Mouse (Mus musculus): ENCODE results near the gene Them4. TPM values are rescaled to one million over a fixed set of nuclear protein-coding genes. Genes with fewer than 3 reads are reported as not detected.
"Not testable (repeated sequence)": the region's sequence is repeated elsewhere in the genome, so short reads cannot be mapped to it uniquely, and the experiment has no call there.

The Them4 gene
- 12.2 and 14.9 TPM in 2 replicates for polyA plus RNA-seq (2014; fragmentation: Nextera tagmentation; extraction: Ambion mirVana)

- H3K4me3 ChIP-seq (ENCODE audit: low read depth, low read length) = peak within 1 kb of the TSS; percentile 56
- H3K27ac ChIP-seq (replicated peaks; ENCODE audit: low read depth, low read length) = peak within 1 kb of the TSS; percentile 83
- ATAC-seq (ENCODE audit: low read depth) = peak; percentile 100
- 0 out of 2 replicates have a peak, but pooled peaks cover 3% of the 10 kb centered on the region for H3K4me1 ChIP-seq (ENCODE audit: control insufficient read depth, insufficient read depth, low read length)
- 2% methylated on average over 43 of the region's 47 CpGs for WGBS
- peak within 1 kb of the TSS; percentile 73 for H3K9ac ChIP-seq (ENCODE audit: low read depth, low read length)
- no peaks in the 10 kb centered on the region for H3K9me3 ChIP-seq (ENCODE audit: control insufficient read depth, low read length)
- DNase-seq (ENCODE audit: low spot score) = peak; percentile 98
- H3K27me3 ChIP-seq (replicated peaks; ENCODE audit: control insufficient read depth, insufficient read depth, low read length) = no peaks in the 10 kb centered on the region
- H3K36me3 ChIP-seq (ENCODE audit: control insufficient read depth, insufficient read depth, low read length) = no peaks in the 10 kb centered on the region
- peak within 1 kb of the TSS; percentile 68 for H3K4me2 ChIP-seq (ENCODE audit: low read depth, low read length)
These were observed at the start of gene Them4 for GRCm38 (mm10) chr3:94309633-94310363. Them4 (plus strand) TSS chr3:94310089.

- ATAC-seq (ENCODE audit: low read depth) = no peak
- Histone ChIP-seq H3K4me1 (ENCODE audit: control insufficient read depth, insufficient read depth, low read length) (no peaks in the 10 kb centered on the region), H3K9me3 (ENCODE audit: control insufficient read depth, low read length) (no peaks in the 10 kb centered on the region), H3K9ac (ENCODE audit: low read depth, low read length) (no peak overlapping the region), H3K27ac (replicated peaks; ENCODE audit: low read depth, low read length) (no peak overlapping the region), H3K27me3 (replicated peaks; ENCODE audit: control insufficient read depth, insufficient read depth, low read length) (no peaks in the 10 kb centered on the region), H3K36me3 (ENCODE audit: control insufficient read depth, insufficient read depth, low read length) (no peaks in the 10 kb centered on the region), H3K4me2 (ENCODE audit: low read depth, low read length) (no peak overlapping the region), H3K4me3 (ENCODE audit: low read depth, low read length) (no peak overlapping the region)
- 45% methylated on average over 6 of the region's 6 CpGs for WGBS
- peak; percentile 15 for DNase-seq (ENCODE audit: low spot score)
These were observed 49.3 kb upstream of the Them4 start for GRCm38 (mm10) chr3:94260598-94260997.

- WGBS = 80% methylated on average over 1 of the region's 1 CpGs
- H3K4me1 ChIP-seq (ENCODE audit: control insufficient read depth, insufficient read depth, low read length); DNase-seq (ENCODE audit: low spot score); H3K9me3 ChIP-seq (ENCODE audit: control insufficient read depth, low read length); H3K4me3 ChIP-seq (ENCODE audit: low read depth, low read length); H3K9ac ChIP-seq (ENCODE audit: low read depth, low read length); H3K4me2 ChIP-seq (ENCODE audit: low read depth, low read length); H3K27ac ChIP-seq (replicated peaks; ENCODE audit: low read depth, low read length); ATAC-seq (ENCODE audit: low read depth); H3K36me3 ChIP-seq (ENCODE audit: control insufficient read depth, insufficient read depth, low read length); H3K27me3 ChIP-seq (replicated peaks; ENCODE audit: control insufficient read depth, insufficient read depth, low read length): not testable (repeated sequence)
These were observed 46.2 kb upstream of the Them4 start, which contains the start of gene Gm4778 for GRCm38 (mm10) chr3:94263736-94264135. Gm4778 (plus strand) TSS chr3:94264036.

- Histone ChIP-seq H3K9ac (ENCODE audit: low read depth, low read length) (no peak overlapping the region), H3K4me2 (ENCODE audit: low read depth, low read length) (no peak overlapping the region), H3K4me3 (ENCODE audit: low read depth, low read length) (no peak overlapping the region), H3K9me3 (ENCODE audit: control insufficient read depth, low read length) (no peaks in the 10 kb centered on the region), H3K27me3 (replicated peaks; ENCODE audit: control insufficient read depth, insufficient read depth, low read length) (no peaks in the 10 kb centered on the region), H3K4me1 (ENCODE audit: control insufficient read depth, insufficient read depth, low read length) (no peaks in the 10 kb centered on the region), H3K36me3 (ENCODE audit: control insufficient read depth, insufficient read depth, low read length) (no peaks in the 10 kb centered on the region), H3K27ac (replicated peaks; ENCODE audit: low read depth, low read length) (no peak overlapping the region)
- 85% methylated on average over 6 of the region's 11 CpGs for WGBS
- ATAC-seq (ENCODE audit: low read depth) (no peak), DNase-seq (ENCODE audit: low spot score) (no peak)
These were observed 33.9 kb upstream of the Them4 start for GRCm38 (mm10) chr3:94275991-94276390.

- Histone ChIP-seq H3K4me3 (ENCODE audit: low read depth, low read length) (no peak overlapping the region), H3K9ac (ENCODE audit: low read depth, low read length) (no peak overlapping the region), H3K4me2 (ENCODE audit: low read depth, low read length) (no peak overlapping the region), H3K9me3 (ENCODE audit: control insufficient read depth, low read length) (no peaks in the 10 kb centered on the region), H3K36me3 (ENCODE audit: control insufficient read depth, insufficient read depth, low read length) (no peaks in the 10 kb centered on the region), H3K27ac (replicated peaks; ENCODE audit: low read depth, low read length) (no peak overlapping the region), H3K4me1 (ENCODE audit: control insufficient read depth, insufficient read depth, low read length) (0 out of 2 replicates have a peak, but pooled peaks cover 3% of the 10 kb centered on the region), H3K27me3 (replicated peaks; ENCODE audit: control insufficient read depth, insufficient read depth, low read length) (no peaks in the 10 kb centered on the region)
- DNase-seq (ENCODE audit: low spot score) = no peak
- WGBS = 84% methylated on average over 1 of the region's 1 CpGs
- no peak for ATAC-seq (ENCODE audit: low read depth)
These were observed 4.4 kb upstream of the Them4 start for GRCm38 (mm10) chr3:94305457-94305856.

GRCm38 (mm10) chr3:94306975-94307374 is 2.9 kb upstream of the Them4 start:
- H3K36me3 ChIP-seq (ENCODE audit: control insufficient read depth, insufficient read depth, low read length) = no peaks in the 10 kb centered on the region
- ATAC-seq (ENCODE audit: low read depth) (no peak), DNase-seq (ENCODE audit: low spot score) (no peak)
- no peak overlapping the region for H3K9ac ChIP-seq (ENCODE audit: low read depth, low read length)
- no peaks in the 10 kb centered on the region for H3K9me3 ChIP-seq (ENCODE audit: control insufficient read depth, low read length)
- no peak overlapping the region for H3K4me2 ChIP-seq (ENCODE audit: low read depth, low read length)
- no peak overlapping the region for H3K4me3 ChIP-seq (ENCODE audit: low read depth, low read length)
- no peaks in the 10 kb centered on the region for H3K27me3 ChIP-seq (replicated peaks; ENCODE audit: control insufficient read depth, insufficient read depth, low read length)
- H3K4me1 ChIP-seq (ENCODE audit: control insufficient read depth, insufficient read depth, low read length) = 0 out of 2 replicates have a peak, but pooled peaks cover 3% of the 10 kb centered on the region
- no peak overlapping the region for H3K27ac ChIP-seq (replicated peaks; ENCODE audit: low read depth, low read length)

- H3K4me1 ChIP-seq (ENCODE audit: control insufficient read depth, insufficient read depth, low read length) = 0 out of 2 replicates have a peak, but pooled peaks cover 3% of the 10 kb centered on the region
- H3K27me3 ChIP-seq (replicated peaks; ENCODE audit: control insufficient read depth, insufficient read depth, low read length) = no peaks in the 10 kb centered on the region
- peak overlapping the region; percentile 56 for H3K4me3 ChIP-seq (ENCODE audit: low read depth, low read length)
- ATAC-seq (ENCODE audit: low read depth) = no peak
- DNase-seq (ENCODE audit: low spot score) = no peak
- 44% methylated on average over 7 of the region's 7 CpGs for WGBS
- no peaks in the 10 kb centered on the region for H3K36me3 ChIP-seq (ENCODE audit: control insufficient read depth, insufficient read depth, low read length)
- H3K9me3 ChIP-seq (ENCODE audit: control insufficient read depth, low read length) = no peaks in the 10 kb centered on the region
- peak overlapping the region; percentile 73 for H3K9ac ChIP-seq (ENCODE audit: low read depth, low read length)
- peak overlapping the region; percentile 68 for H3K4me2 ChIP-seq (ENCODE audit: low read depth, low read length)
- peak overlapping the region; percentile 83 for H3K27ac ChIP-seq (replicated peaks; ENCODE audit: low read depth, low read length)
These were observed 602 bp downstream of the Them4 start for GRCm38 (mm10) chr3:94310491-94310890.

GRCm38 (mm10) chr3:94310911-94311310 is 1.0 kb downstream of the Them4 start:
- Histone ChIP-seq H3K27ac (replicated peaks; ENCODE audit: low read depth, low read length) (no peak overlapping the region), H3K4me2 (ENCODE audit: low read depth, low read length) (peak overlapping the region; percentile 68)

GRCm38 (mm10) chr3:94311376-94311775 is 1.5 kb downstream of the Them4 start:
- DNase-seq (ENCODE audit: low spot score) (no peak), ATAC-seq (ENCODE audit: low read depth) (no peak)
- Histone ChIP-seq H3K27me3 (replicated peaks; ENCODE audit: control insufficient read depth, insufficient read depth, low read length) (no peaks in the 10 kb centered on the region), H3K9me3 (ENCODE audit: control insufficient read depth, low read length) (no peaks in the 10 kb centered on the region), H3K4me3 (ENCODE audit: low read depth, low read length) (no peak overlapping the region), H3K4me1 (ENCODE audit: control insufficient read depth, insufficient read depth, low read length) (0 out of 2 replicates have a peak, but pooled peaks cover 3% of the 10 kb centered on the region), H3K9ac (ENCODE audit: low read depth, low read length) (no peak overlapping the region), H3K27ac (replicated peaks; ENCODE audit: low read depth, low read length) (no peak overlapping the region), H3K4me2 (ENCODE audit: low read depth, low read length) (no peak overlapping the region), H3K36me3 (ENCODE audit: control insufficient read depth, insufficient read depth, low read length) (no peaks in the 10 kb centered on the region)
- 76% methylated on average over 4 of the region's 4 CpGs for WGBS

More at GRCm38 (mm10) chr3:94310911-94311310, 1.0 kb downstream of the Them4 start:
- no peaks in the 10 kb centered on the region for H3K9me3 ChIP-seq (ENCODE audit: control insufficient read depth, low read length)
- peak overlapping the region; percentile 56 for H3K4me3 ChIP-seq (ENCODE audit: low read depth, low read length)
- no peaks in the 10 kb centered on the region for H3K27me3 ChIP-seq (replicated peaks; ENCODE audit: control insufficient read depth, insufficient read depth, low read length)
- no peaks in the 10 kb centered on the region for H3K36me3 ChIP-seq (ENCODE audit: control insufficient read depth, insufficient read depth, low read length)
- DNase-seq (ENCODE audit: low spot score) (no peak), ATAC-seq (ENCODE audit: low read depth) (no peak)
- peak overlapping the region; percentile 73; the same call in 1 of the 2 replicates for H3K9ac ChIP-seq (ENCODE audit: low read depth, low read length)
- 0 out of 2 replicates have a peak, but pooled peaks cover 3% of the 10 kb centered on the region for H3K4me1 ChIP-seq (ENCODE audit: control insufficient read depth, insufficient read depth, low read length)
- WGBS = 71% methylated on average over 6 of the region's 6 CpGs
